Mouse (Mus musculus) thymus, postnatal 25 days (tissue): ENCODE measurements around the gene Tax1bp1.

Source experiments
- DNase-seq: peaks from one replicate; pipeline ENCODE4 v3.0.0; 2022

The Tax1bp1 gene

DNA sequence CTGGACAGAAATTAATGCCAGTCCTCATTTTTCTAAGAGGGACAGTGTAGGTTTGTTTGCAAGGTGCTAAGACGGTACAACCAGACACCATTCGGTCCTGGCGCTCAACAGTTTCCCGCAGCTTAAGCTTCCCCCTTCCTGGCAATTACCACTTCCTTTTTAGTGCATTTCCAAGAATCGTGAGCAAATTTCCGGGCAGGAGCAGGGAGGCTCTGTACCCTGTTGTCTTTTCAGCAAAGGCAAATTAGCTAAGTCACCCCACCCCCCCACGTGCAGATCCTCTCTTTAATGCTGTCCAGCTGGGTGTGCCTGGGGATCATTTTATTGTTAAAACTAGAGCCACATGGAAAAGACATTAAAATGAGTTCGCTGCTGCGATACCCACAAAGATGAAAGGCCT is 88.7 kb downstream of the Tax1bp1 start:
- no peak for DNase-seq

DNA sequence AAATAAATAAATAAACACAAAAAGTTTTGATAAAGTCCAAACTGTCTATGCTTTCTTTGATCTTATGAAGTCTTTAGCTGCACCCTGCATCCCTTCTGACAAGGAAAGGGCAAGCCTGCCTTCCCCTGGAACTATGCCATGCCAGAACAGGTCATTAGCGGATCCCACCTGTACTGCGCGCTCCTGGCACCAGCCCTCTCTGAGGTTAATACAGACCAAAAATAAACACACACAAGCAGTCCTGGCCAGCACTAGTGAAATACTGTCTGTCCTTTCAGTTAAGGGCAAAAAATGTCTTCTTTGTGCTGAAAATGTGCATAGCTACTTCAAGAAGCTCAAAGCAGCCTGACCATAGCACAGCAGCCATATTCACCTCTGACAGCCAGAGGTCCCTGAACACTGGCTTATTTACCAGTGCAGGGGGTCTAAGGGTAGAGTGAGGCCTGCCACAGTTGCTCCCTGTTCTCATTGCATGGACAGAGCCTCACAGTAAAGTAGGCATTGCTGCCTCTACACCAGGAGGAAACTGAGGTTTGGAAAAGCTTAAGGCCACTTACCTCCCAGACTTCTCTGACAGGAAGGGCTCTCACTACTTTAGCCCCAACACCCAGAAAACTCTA is 91.8 kb downstream of the Tax1bp1 start:
- DNase-seq = no peak
